Mouse (Mus musculus) C2C12 (cell line): Measurements from ENCODE around the gene Nit1. TPM values are rescaled to one million over a fixed set of nuclear protein-coding genes. Genes with fewer than 3 reads are reported as not detected.

Experiments
- H3K27me3 ChIP-seq: one replicate; pipeline ENCODE4 v1.6.1; 2011; ENCODE audit not compliant: control insufficient read depth, insufficient read depth, insufficient read length
- H3K36me3 ChIP-seq: one replicate; pipeline ENCODE4 v1.6.1; 2011; ENCODE audit not compliant: control insufficient read depth, insufficient read depth
- H3K4me3 ChIP-seq: one replicate; pipeline ENCODE4 v1.5.1; 2011; ENCODE audit warnings: mild to moderate bottlenecking, control low read depth; ENCODE audit not compliant: poor library complexity, insufficient read depth, severe bottlenecking
- H3K79me2 ChIP-seq: one replicate; pipeline ENCODE4 v1.6.1; 2011; ENCODE audit not compliant: control insufficient read depth, insufficient read depth
- H3K79me3 ChIP-seq: one replicate; pipeline ENCODE4 v1.6.1; 2011; ENCODE audit warnings: low read depth, control low read depth
- H3ac ChIP-seq: one replicate; pipeline ENCODE3; 2011; ENCODE audit warnings: low read depth; ENCODE audit not compliant: control insufficient read depth, insufficient read length
- CEBPB ChIP-seq: IDR thresholded peaks from one replicate; pipeline ENCODE4 v1.6.1; 2011; ENCODE audit warnings: low read depth, mild to moderate bottlenecking, control low read depth, moderate library complexity
- CTCF ChIP-seq: IDR thresholded peaks from one replicate; pipeline ENCODE4 v1.5.1; 2011; ENCODE audit not compliant: control insufficient read depth, insufficient read depth, insufficient read length
- FOSL1 ChIP-seq: IDR thresholded peaks from one replicate; pipeline ENCODE4 v1.8.0; 2011; ENCODE audit warnings: mild to moderate bottlenecking, low read length; ENCODE audit not compliant: poor library complexity, insufficient read depth, severe bottlenecking
- MAX ChIP-seq: IDR thresholded peaks from one replicate; pipeline ENCODE4 v1.6.1; 2011; ENCODE audit warnings: mild to moderate bottlenecking, control low read depth
- MYOD1 ChIP-seq: IDR thresholded peaks from one replicate; pipeline ENCODE4 v1.6.1; 2011; ENCODE audit warnings: low read depth; ENCODE audit not compliant: control insufficient read depth, insufficient read length
- MYOG ChIP-seq: IDR thresholded peaks from one replicate; pipeline ENCODE4 v1.6.1; 2011; ENCODE audit not compliant: control insufficient read depth, insufficient read length; ENCODE audit errors: extremely low read depth
- USF1 ChIP-seq: IDR thresholded peaks from one replicate; pipeline ENCODE4 v1.6.1; 2011; ENCODE audit warnings: low read depth, mild to moderate bottlenecking, control low read depth, moderate library complexity
- polyA plus RNA-seq: library from polyadenylated mRNA; unstranded; fragments of >200 nt; fragmentation: generic; extraction: Trizol; gene quantifications from one replicate; pipeline ENCODE4 v1.2.1, GENCODE M21; 2012; ENCODE audit warnings: missing spikeins

The Nit1 gene
- polyA plus RNA-seq, 1 experiment, result 19.5 TPM

GRCm38 (mm10) chr1:171293906-171294297, 51.5 kb downstream of the Nit1 start:
- no peak for TF ChIP-seq FOSL1
- TF ChIP-seq USF1, result no peak
- Histone ChIP-seq H3K79me2 (peaks cover 42% of the 10 kb centered on the region), H3ac (peak overlapping the region; percentile 98), H3K36me3 (peaks cover 8% of the 10 kb centered on the region), H3K79me3 (peaks cover 11% of the 10 kb centered on the region), H3K27me3 (no peaks in the 10 kb centered on the region), H3K4me3 (peak overlapping the region; percentile 80)

- no peaks in the 10 kb centered on the region for H3K27me3 ChIP-seq
- peaks cover 12% of the 10 kb centered on the region for H3K36me3 ChIP-seq
- H3ac ChIP-seq, result no peak overlapping the region
- H3K4me3 ChIP-seq, result no peak overlapping the region
- peaks cover 11% of the 10 kb centered on the region for H3K79me3 ChIP-seq
- peaks cover 42% of the 10 kb centered on the region for H3K79me2 ChIP-seq
- TF ChIP-seq USF1, result no peak
- no peak for TF ChIP-seq MAX
- TF ChIP-seq FOSL1, result no peak
- TF ChIP-seq MYOG, result no peak
- TF ChIP-seq CEBPB, result no peak
- no peak for TF ChIP-seq CTCF
- no peak for TF ChIP-seq MYOD1
These were observed 52.1 kb downstream of the Nit1 start for GRCm38 (mm10) chr1:171293351-171293750.

GRCm38 (mm10) chr1:171288328-171288727, 57.1 kb downstream of the Nit1 start:
- H3K36me3 ChIP-seq, result peaks cover 34% of the 10 kb centered on the region
- H3K4me3 ChIP-seq, result no peak overlapping the region
- peaks cover 49% of the 10 kb centered on the region for H3K79me2 ChIP-seq
- H3K79me3 ChIP-seq, result peaks cover 16% of the 10 kb centered on the region
- TF ChIP-seq MYOD1, result no peak
- TF ChIP-seq MAX, result no peak
- TF ChIP-seq MYOG, result no peak
- no peak for TF ChIP-seq CEBPB
- TF ChIP-seq CTCF, result no peak
- no peak for TF ChIP-seq USF1
- no peak for TF ChIP-seq FOSL1
- H3K27me3 ChIP-seq, result no peaks in the 10 kb centered on the region
- H3ac ChIP-seq, result no peak overlapping the region

Other genes starting within 250 kb of the Nit1 start
- gene Cfap126, start 231.7 kb downstream of the Nit1 start, polyA plus RNA-seq, result 0.39 TPM
- 147 TPM for gene Sdhc, start 195.0 kb downstream of the Nit1 start, polyA plus RNA-seq
- 0.11 TPM for gene Mpz, start 194.9 kb downstream of the Nit1 start, polyA plus RNA-seq
- gene Pcp4l1, start 149.4 kb downstream of the Nit1 start, polyA plus RNA-seq, result 0.13 TPM
- 0.04 TPM for gene Nr1i3, start 131.7 kb downstream of the Nit1 start, polyA plus RNA-seq
- gene Tomm40l, start 123.1 kb downstream of the Nit1 start, polyA plus RNA-seq, result 58.7 TPM
- not detected for gene Apoa2, start 120.6 kb downstream of the Nit1 start, polyA plus RNA-seq
- gene Fcer1g, start 111.3 kb downstream of the Nit1 start, polyA plus RNA-seq, result not detected
- 6.7 TPM for gene Adamts4, start 95.2 kb downstream of the Nit1 start, polyA plus RNA-seq
- 227 TPM for gene Ndufs2, start 94.3 kb downstream of the Nit1 start, polyA plus RNA-seq
- gene B4galt3, start 75.3 kb downstream of the Nit1 start, polyA plus RNA-seq, result 17.4 TPM
- 9.0 TPM for gene Ppox, start 64.5 kb downstream of the Nit1 start, polyA plus RNA-seq
- 20.6 TPM for gene Usp21, start 57.7 kb downstream of the Nit1 start, polyA plus RNA-seq
- gene Ufc1, start 50.6 kb downstream of the Nit1 start, polyA plus RNA-seq, result 100 TPM
- 44.8 TPM for gene Dedd, start 16.5 kb downstream of the Nit1 start, polyA plus RNA-seq
- 90.9 TPM for gene Pfdn2, start within 50 bp of the Nit1 start, polyA plus RNA-seq
- gene Klhdc9, start 15.2 kb upstream of the Nit1 start, polyA plus RNA-seq, result 0.05 TPM
- gene Nectin4, start 24.5 kb upstream of the Nit1 start, polyA plus RNA-seq, result 0.06 TPM
- 0.05 TPM for gene Arhgap30, start 43.3 kb upstream of the Nit1 start, polyA plus RNA-seq
- gene Usf1, start 65.7 kb upstream of the Nit1 start, polyA plus RNA-seq, result 70.1 TPM
- 0.66 TPM for gene Tstd1, start 73.2 kb upstream of the Nit1 start, polyA plus RNA-seq
- 3.6 TPM for gene F11r, start 91.9 kb upstream of the Nit1 start, polyA plus RNA-seq
- gene Alyref2, start 157.8 kb upstream of the Nit1 start, polyA plus RNA-seq, result 3.6 TPM
- gene Itln1, start 189.6 kb upstream of the Nit1 start, polyA plus RNA-seq, result not detected
- gene Cd244a, start 213.5 kb upstream of the Nit1 start, polyA plus RNA-seq, result not detected